Mouse (Mus musculus): ENCODE measurements around the gene Ptprn2.

The Ptprn2 gene

DNA sequence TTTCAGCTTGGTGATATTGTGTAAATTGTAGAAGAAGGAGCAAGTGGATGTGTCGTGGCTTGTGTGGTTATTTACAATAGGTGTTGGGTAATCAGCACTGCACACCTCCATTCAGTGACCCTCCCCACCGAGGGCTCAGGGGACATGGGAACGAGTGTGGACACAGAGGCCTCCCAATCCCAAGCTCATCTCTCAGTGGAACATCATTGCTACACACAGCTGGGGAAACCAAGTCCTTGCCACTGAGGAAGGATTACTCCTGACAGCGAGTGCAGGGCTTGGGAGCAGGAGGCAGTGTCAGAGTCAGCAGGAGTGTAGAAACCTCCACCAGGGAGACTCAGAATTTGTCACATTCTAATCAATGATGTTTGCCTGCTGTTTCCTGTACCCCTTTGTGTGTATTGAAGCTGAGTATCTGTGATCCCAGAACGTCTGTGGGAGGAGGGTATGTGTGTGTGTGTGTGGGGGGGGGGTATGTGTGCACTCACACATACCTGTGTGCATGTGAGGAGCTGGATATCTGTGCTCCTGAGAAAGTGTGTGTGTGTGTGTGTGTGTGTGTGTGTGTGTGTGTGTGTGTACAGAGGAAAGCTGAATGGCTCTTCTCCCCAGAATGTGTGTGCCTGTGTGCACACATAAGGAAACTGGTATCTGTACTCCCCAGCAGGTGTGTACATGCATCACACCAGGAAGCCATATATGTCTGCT lies 599.3 kb downstream of the Ptprn2 start:
- DNase-seq (ENCODE audit: low read depth, low spot score) = no peak
- no peaks in the 10 kb centered on the region for H3K27me3 ChIP-seq (ENCODE audit: control insufficient read depth, insufficient read depth, low read length, poor library complexity, severe bottlenecking)
- H3K36me3 ChIP-seq (ENCODE audit: control insufficient read depth, insufficient read depth, low read length, poor library complexity, severe bottlenecking) = no peaks in the 10 kb centered on the region

DNA sequence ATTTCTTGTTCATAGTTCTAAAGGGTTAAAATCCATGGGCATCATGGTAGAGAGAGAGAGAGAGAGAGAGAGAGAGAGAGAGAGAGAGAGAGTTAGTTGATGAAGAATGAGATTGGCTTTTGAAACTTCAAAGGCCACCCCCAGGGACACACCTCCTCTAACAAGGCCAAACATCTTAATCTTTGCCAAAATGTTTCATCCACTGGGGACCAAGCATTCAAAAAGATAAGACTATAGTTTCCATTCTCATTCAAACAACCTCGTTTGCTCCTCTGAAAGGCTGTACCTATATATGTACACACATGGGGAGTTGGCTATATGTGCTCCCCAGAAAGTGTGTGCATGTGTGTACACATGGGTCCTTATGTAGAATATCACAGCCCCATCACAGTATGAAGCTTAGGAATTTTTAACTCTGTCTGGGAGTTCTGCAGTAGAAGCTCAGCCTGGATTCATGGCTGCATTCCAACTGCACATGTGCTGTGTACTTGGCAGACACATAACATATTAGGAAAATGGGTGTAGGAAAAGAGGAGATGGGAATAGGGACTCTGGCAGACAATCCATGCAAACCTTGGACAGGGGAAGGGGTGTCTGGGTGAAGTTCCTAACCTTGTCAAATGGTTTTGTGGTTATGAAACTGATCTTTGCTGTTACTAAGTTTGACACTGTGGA lies 600.3 kb downstream of the Ptprn2 start:
- H3K27me3 ChIP-seq (ENCODE audit: control insufficient read depth, insufficient read depth, low read length, poor library complexity, severe bottlenecking) = no peaks in the 10 kb centered on the region
- DNase-seq (ENCODE audit: low read depth, low spot score) = no peak

GRCm38 (mm10) chr12:117092345-117093107 lies 607.0 kb downstream of the Ptprn2 start:
- Histone ChIP-seq H3K36me3 (ENCODE audit: control insufficient read depth, insufficient read depth, low read length, poor library complexity, severe bottlenecking) (no peaks in the 10 kb centered on the region), H3K27me3 (ENCODE audit: control insufficient read depth, insufficient read depth, low read length, poor library complexity, severe bottlenecking) (no peaks in the 10 kb centered on the region)
- no peak for DNase-seq (ENCODE audit: low read depth, low spot score)

More for the DNA sequence above, 600.3 kb downstream of the Ptprn2 start:
- H3K36me3 ChIP-seq (ENCODE audit: control insufficient read depth, insufficient read depth, low read length, poor library complexity, severe bottlenecking) = no peaks in the 10 kb centered on the region

DNA sequence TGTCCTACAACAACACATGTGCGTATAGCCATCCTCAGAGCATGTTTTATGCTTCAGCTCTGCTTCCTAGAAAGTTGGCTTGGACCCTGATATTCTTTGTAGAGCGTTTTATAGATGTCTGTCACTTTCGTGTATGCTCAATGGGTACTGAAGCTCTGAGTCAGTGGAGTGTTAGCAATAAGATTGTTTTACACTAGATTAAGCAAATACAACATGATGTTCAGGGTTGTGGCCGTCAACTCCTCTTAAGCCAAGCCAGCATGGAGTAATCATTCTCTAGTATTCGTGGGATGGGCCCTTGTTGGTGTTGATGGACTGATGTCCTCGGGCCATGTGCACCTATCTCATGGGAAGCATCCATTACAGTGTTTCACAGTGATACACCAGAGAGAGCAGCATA lies 610.4 kb downstream of the Ptprn2 start:
- DNase-seq (ENCODE audit: low read depth, low spot score) = no peak
- Histone ChIP-seq H3K27me3 (ENCODE audit: control insufficient read depth, insufficient read depth, low read length, poor library complexity, severe bottlenecking) (no peaks in the 10 kb centered on the region), H3K36me3 (ENCODE audit: control insufficient read depth, insufficient read depth, low read length, poor library complexity, severe bottlenecking) (no peaks in the 10 kb centered on the region)

- no peak for DNase-seq (ENCODE audit: low read depth, low spot score)
- Histone ChIP-seq H3K36me3 (ENCODE audit: control insufficient read depth, insufficient read depth, low read length, poor library complexity, severe bottlenecking) (no peaks in the 10 kb centered on the region), H3K27me3 (ENCODE audit: control insufficient read depth, insufficient read depth, low read length, poor library complexity, severe bottlenecking) (no peaks in the 10 kb centered on the region)
These were observed 612.8 kb downstream of the Ptprn2 start for GRCm38 (mm10) chr12:117098295-117098694.

DNA sequence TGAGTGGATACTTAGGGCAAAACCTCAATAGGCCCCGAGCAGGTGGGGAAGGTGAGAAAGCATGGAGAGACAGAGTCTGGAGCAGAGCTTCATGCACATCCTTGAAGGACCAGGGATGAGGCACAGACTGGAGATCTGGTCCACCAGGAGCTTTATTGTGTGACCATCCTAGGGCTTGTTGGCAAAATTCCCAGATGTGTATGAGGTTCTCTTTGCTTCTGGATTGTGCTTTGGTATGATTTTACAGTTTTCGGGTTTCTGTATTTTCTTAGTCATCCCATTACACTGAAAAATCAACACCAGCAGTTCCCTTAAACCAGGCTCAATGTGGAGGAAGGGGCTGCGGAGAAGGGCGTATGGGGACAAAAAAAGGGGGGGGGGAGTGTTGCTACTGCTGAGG lies 621.2 kb downstream of the Ptprn2 start:
- Histone ChIP-seq H3K36me3 (ENCODE audit: control insufficient read depth, insufficient read depth, low read length, poor library complexity, severe bottlenecking) (no peaks in the 10 kb centered on the region), H3K27me3 (ENCODE audit: control insufficient read depth, insufficient read depth, low read length, poor library complexity, severe bottlenecking) (no peaks in the 10 kb centered on the region)
- DNase-seq (ENCODE audit: low read depth, low spot score) = no peak

- no peaks in the 10 kb centered on the region for H3K36me3 ChIP-seq (ENCODE audit: control insufficient read depth, insufficient read depth, low read length, poor library complexity, severe bottlenecking)
- DNase-seq (ENCODE audit: low read depth, low spot score) = no peak
- no peaks in the 10 kb centered on the region for H3K27me3 ChIP-seq (ENCODE audit: control insufficient read depth, insufficient read depth, low read length, poor library complexity, severe bottlenecking)
These were observed 621.7 kb downstream of the Ptprn2 start for GRCm38 (mm10) chr12:117107143-117107616.

GRCm38 (mm10) chr12:117115254-117115865 lies 629.8 kb downstream of the Ptprn2 start:
- no peak for DNase-seq (ENCODE audit: low read depth, low spot score)
- Histone ChIP-seq H3K27me3 (ENCODE audit: control insufficient read depth, insufficient read depth, low read length, poor library complexity, severe bottlenecking) (no peaks in the 10 kb centered on the region), H3K36me3 (ENCODE audit: control insufficient read depth, insufficient read depth, low read length, poor library complexity, severe bottlenecking) (no peaks in the 10 kb centered on the region)

DNA sequence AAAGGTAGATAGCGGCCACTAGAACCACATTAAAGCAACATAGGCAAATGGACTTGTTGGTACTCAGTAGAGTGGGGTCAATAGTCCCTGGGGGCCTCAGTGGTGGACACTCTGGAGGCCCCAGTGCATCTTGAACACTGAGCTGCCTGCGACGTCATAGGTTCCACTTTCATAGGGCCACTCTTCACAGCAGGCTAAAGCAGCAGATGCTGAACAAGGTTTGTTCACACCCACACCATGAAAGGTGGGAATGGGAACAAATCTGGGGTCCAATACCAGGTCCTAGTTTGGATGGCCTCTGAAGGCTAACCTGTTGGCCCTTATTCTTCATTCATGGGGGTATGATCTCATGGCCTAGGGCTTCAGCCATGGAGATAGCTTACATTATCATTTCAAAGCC lies 641.6 kb downstream of the Ptprn2 start:
- Histone ChIP-seq H3K27me3 (ENCODE audit: control insufficient read depth, insufficient read depth, low read length, poor library complexity, severe bottlenecking) (no peaks in the 10 kb centered on the region; the same call in 1 of the 2 replicates), H3K36me3 (ENCODE audit: control insufficient read depth, insufficient read depth, low read length, poor library complexity, severe bottlenecking) (no peaks in the 10 kb centered on the region)
- no peak for DNase-seq (ENCODE audit: low read depth, low spot score)

GRCm38 (mm10) chr12:117127485-117127884 lies 642.0 kb downstream of the Ptprn2 start:
- no peaks in the 10 kb centered on the region for H3K36me3 ChIP-seq (ENCODE audit: control insufficient read depth, insufficient read depth, low read length, poor library complexity, severe bottlenecking)
- DNase-seq (ENCODE audit: low read depth, low spot score) = no peak
- no peaks in the 10 kb centered on the region; the same call in 1 of the 2 replicates for H3K27me3 ChIP-seq (ENCODE audit: control insufficient read depth, insufficient read depth, low read length, poor library complexity, severe bottlenecking)

- Histone ChIP-seq H3K36me3 (ENCODE audit: control insufficient read depth, insufficient read depth, low read length, poor library complexity, severe bottlenecking) (no peaks in the 10 kb centered on the region), H3K27me3 (ENCODE audit: control insufficient read depth, insufficient read depth, low read length, poor library complexity, severe bottlenecking) (no peaks in the 10 kb centered on the region; the same call in 1 of the 2 replicates)
- DNase-seq (ENCODE audit: low read depth, low spot score) = peak; percentile 9
These were observed 646.6 kb downstream of the Ptprn2 start for GRCm38 (mm10) chr12:117132095-117132494.

- Histone ChIP-seq H3K36me3 (ENCODE audit: control insufficient read depth, insufficient read depth, low read length, poor library complexity, severe bottlenecking) (no peaks in the 10 kb centered on the region), H3K27me3 (ENCODE audit: control insufficient read depth, insufficient read depth, low read length, poor library complexity, severe bottlenecking) (no peaks in the 10 kb centered on the region)
- DNase-seq (ENCODE audit: low read depth, low spot score) = no peak
These were observed 649.7 kb downstream of the Ptprn2 start for GRCm38 (mm10) chr12:117135205-117135604.

DNA sequence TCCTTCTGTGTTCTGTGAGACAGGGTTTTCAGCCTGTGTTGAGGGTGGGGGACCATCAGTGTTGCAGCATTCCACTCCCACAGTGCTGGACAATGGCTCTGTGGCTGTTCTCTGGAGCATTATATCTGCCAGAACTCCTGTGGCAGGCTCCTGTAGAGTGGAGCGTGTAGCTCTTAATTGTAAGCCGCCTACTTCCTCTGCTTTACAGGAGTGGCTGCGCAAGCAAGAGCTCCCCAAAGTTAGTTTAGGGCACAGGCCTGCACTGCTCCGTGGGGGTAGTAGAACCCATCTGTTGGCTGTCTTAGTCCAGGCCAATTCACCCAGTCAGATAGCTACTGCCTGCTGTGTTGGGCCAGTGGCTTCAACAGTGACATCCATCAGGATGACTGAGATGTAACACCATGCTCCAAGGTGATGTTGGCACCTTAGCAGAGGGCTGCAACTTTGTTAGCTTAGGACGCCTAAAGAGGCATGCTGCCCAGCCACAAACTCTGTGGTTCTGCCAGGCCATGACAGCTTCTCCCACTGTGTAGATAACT lies 651.0 kb downstream of the Ptprn2 start:
- no peaks in the 10 kb centered on the region for H3K36me3 ChIP-seq (ENCODE audit: control insufficient read depth, insufficient read depth, low read length, poor library complexity, severe bottlenecking)
- no peak for DNase-seq (ENCODE audit: low read depth, low spot score)
- H3K27me3 ChIP-seq (ENCODE audit: control insufficient read depth, insufficient read depth, low read length, poor library complexity, severe bottlenecking) = no peaks in the 10 kb centered on the region

DNA sequence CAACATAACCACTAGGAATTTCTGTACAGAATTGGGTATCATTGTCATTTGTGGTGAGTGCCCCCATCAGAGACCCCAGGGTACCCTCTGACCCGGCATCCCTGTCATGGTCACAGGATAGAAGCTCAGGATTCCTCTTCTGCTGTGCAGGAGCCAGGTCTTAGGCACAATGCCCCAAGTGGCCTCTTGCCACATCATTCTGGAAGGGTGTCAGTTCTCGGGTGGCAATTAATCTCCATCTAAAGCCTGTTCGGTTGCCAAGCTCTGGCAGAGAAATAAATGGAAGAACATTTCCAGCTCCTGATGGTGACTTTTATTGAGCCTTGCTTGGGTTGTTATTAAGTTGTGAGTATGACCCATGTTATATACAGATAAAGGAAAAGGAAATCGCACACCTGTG lies 655.4 kb downstream of the Ptprn2 start:
- Histone ChIP-seq H3K27me3 (ENCODE audit: control insufficient read depth, insufficient read depth, low read length, poor library complexity, severe bottlenecking) (no peaks in the 10 kb centered on the region), H3K36me3 (ENCODE audit: control insufficient read depth, insufficient read depth, low read length, poor library complexity, severe bottlenecking) (no peaks in the 10 kb centered on the region)
- DNase-seq (ENCODE audit: low read depth, low spot score) = no peak

All from splenic B cell, adult 2 months (primary cell).